Mouse (Mus musculus) adrenal gland (tissue): Measurements from ENCODE around the gene Elob.

Experiments
- intact Hi-C: fragments of 180-260 bp; cut with DNase I; formaldehyde crosslinking; loops from one replicate; pipeline ENCODE4 v1.15.1; 2025
- long read RNA-seq, 2 experiments: library from polyadenylated mRNA; unstranded; transcript quantifications; one replicate each; pipeline ENCODE4 v2.0.0; 2020; ENCODE audit warnings: borderline replicate concordance in 1 of 2; ENCODE audit not compliant: insufficient replicate concordance in 1 of 2

The Elob gene
- long read RNA-seq, experiment 1, transcript Elob-204 (4 exons, 414 nt): minor isoform, 13 of 499 reads
- long read RNA-seq, experiment 1, transcript Elob-205 (5 exons, 578 nt): minor isoform, 10 of 499 reads
- long read RNA-seq, experiment 1, transcript Elob-201 (4 exons, 537 nt): major isoform, 405 of 499 reads
- long read RNA-seq, experiment 1, transcript Elob-202 (3 exons, 581 nt): minor isoform, 69 of 499 reads
- long read RNA-seq, experiment 1, partial matches to known transcripts: 0 of 499 reads
- long read RNA-seq, experiment 1, other reads (novel, unspliced or antisense): 2 of 499 reads
- long read RNA-seq, experiment 2, transcript Elob-204 (4 exons, 414 nt): minor isoform, 12 of 556 reads
- long read RNA-seq, experiment 2, transcript Elob-205 (5 exons, 578 nt): minor isoform, 6 of 556 reads
- long read RNA-seq, experiment 2, transcript Elob-202 (3 exons, 581 nt): minor isoform, 78 of 556 reads
- long read RNA-seq, experiment 2, transcript Elob-201 (4 exons, 537 nt): major isoform, 456 of 556 reads
- long read RNA-seq, experiment 2, partial matches to known transcripts: 1 of 556 reads
- long read RNA-seq, experiment 2, other reads (novel, unspliced or antisense): 3 of 556 reads

DNA sequence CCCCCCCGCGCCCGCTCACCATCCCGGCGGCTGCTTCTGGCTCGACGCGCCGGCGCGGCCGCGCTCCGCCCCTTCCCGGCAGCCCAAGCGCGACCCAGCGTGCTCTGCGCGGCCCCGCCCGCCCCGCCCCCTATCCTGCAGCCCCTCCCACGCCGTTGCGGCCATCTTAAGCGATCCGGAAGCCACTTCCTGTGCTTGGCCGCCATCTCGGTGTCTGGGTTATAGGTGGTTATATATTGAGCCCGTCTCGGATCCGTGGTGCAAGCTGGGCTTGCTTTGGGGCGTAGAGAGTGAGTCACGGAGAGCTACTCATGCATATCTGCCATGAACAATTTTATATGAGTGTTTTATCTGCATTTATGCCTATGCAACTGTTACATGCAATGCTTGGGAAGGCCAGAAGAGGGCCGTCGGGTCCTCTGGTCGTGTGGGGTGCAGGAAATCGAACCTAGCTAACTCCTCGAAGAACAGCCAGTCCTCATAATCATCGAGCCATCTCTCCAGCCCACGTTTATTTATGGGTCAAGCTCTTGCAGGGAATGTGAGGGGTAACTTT, at the start of gene Elob:
Gene Elob (minus strand): TSS at position 73 of the 556 bp plus-strand sequence.
- intact Hi-C loops: no loop called here

DNA sequence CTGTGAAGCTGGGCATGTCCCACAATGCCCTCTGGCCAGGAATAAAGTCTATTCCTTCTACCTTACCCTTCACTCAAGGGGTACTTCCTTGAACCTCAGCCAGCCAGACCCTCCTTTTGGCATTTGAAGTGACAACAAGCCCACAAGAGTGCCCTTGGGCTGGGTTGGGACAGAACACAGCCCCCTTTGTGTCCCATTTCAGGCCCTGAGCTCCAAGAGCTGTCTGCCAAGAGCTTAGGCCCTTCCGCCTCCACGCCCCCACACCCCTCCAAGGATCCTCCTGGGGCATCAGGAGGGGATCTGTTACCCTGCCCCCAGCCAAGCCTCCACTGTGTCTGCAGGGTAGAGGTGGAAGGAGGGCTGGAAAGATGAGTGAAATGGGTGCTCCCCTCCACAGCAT, 48.2 kb upstream of the Elob start:
- intact Hi-C loops: no loop called here

GRCm38 (mm10) chr17:23876741-23877140, 47.8 kb upstream of the Elob start:
- intact Hi-C loops: no loop called here

DNA sequence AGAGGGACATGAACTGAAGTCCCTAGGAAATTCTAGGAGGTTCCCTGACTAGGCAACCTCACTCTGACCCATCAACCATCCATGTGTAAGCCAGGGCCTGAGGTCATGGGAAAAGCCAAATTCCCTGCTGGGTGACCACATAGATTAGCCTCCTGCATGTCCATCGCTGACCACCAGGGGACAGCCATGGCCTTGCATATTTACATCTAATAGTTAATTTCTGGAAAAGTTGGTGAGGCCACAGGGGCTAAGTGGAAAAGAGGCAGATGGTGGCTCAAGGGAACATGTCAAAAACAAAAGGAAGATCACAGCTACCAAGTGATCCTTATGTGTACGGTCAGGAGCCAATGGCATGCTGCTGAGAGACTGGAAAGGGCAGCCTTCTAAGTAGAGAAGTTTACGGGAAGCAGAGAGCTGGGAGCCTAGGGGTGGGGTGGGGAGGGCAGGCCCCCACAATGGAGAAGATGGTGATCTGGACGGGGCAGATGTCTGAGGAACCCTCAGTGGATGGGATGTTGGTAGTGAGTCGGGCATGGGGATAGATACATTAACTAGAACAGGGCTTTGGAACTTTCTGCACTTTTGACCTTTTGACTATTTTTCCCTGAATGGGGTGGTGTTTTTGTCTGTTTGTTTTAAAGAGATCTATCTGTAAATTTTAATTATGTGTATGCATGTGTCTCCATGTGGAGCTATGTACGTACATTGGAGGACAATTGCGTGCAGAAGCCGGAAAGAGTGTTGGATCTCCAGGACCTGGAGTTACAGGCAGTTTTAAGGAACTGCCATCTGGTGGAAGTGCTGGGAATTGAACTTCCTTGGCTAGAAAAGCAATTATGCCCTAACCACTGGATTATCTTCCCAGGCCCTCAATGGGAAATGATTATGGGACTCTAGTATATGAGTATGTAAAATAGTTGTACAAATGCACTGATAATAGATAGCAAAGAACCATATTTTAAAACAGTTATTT, 45.2 kb upstream of the Elob start:
- intact Hi-C loops: loop anchor here (2.0 kb wide), 1 partner anchor 87 kb away; no protein-coding TSS in a partner anchor

DNA sequence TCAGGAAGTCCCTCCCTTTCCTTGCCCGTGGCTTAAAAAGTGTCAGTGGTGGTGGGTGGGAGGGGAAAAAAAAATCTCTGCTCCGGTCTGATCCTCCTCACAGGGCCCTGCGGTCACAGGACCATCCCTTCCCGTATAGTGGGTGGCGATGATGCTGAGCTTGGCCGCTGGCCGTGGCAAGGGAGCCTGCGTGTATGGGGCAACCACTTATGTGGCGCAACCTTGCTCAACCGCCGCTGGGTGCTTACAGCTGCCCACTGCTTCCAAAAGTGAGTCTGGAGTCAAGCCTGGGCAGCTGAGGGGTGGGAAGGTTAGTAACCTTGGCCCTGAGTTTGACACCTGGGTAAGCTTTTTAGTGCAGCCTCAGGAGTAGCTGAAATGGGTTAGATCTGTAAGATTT, 39.6 kb upstream of the Elob start:
- intact Hi-C loops: no loop called here

DNA sequence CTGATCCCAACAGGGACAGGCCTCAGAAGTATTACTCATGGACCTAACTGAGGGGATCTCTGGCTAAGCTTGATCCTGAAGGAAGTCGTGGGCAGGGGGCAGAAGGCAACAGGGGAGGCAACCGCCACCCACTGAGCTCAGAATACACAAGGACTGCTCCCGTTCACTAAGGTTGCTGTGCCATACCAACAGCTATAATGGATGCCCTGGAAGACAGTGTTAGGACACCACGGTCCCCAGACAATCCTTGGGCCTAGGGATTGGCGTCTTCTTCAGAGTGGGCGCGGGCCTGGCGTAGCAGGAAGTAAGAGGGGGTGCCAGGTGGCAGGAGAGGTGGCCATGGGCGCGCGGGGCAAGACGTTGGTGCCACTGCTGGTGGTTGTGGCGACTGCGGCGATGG, 38.8 kb upstream of the Elob start, which contains the start of gene Prss21:
Gene Prss21 (plus strand): TSS at position 301 of the 400 bp plus-strand sequence.
- intact Hi-C loops: no loop called here

DNA sequence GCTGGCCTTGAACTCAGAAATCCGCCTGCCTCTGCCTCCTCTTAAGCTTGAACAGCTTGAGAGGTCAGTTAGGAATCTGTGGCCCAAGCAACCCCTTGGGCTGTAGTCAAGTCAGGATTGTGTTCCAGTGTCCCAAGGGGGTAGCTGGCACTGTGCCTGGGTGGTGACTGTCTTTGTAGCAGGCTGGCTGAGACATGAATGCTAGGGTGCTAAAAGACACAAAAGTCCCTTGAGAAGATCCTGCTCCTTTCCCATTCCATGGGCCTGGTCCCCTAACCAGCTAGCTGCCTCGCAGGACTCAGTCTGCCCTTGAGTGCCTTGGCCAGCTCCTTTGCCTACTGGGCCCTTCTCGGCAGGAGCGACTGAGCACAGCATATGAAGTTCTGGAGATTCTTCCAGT, 34.0 kb upstream of the Elob start:
- intact Hi-C loops: no loop called here

- intact Hi-C loops: no loop called here
Measured at GRCm38 (mm10) chr17:23857913-23858312, 29.0 kb upstream of the Elob start.

GRCm38 (mm10) chr17:23857193-23857592, 28.3 kb upstream of the Elob start:
- intact Hi-C loops: no loop called here

- intact Hi-C loops: no loop called here
Measured at GRCm38 (mm10) chr17:23854229-23854765, 25.4 kb upstream of the Elob start.

- intact Hi-C loops: loop anchor here (2.0 kb wide), 1 partner anchor 108 kb away; no protein-coding TSS in a partner anchor
Measured at GRCm38 (mm10) chr17:23853292-23853691, 24.4 kb upstream of the Elob start.

DNA sequence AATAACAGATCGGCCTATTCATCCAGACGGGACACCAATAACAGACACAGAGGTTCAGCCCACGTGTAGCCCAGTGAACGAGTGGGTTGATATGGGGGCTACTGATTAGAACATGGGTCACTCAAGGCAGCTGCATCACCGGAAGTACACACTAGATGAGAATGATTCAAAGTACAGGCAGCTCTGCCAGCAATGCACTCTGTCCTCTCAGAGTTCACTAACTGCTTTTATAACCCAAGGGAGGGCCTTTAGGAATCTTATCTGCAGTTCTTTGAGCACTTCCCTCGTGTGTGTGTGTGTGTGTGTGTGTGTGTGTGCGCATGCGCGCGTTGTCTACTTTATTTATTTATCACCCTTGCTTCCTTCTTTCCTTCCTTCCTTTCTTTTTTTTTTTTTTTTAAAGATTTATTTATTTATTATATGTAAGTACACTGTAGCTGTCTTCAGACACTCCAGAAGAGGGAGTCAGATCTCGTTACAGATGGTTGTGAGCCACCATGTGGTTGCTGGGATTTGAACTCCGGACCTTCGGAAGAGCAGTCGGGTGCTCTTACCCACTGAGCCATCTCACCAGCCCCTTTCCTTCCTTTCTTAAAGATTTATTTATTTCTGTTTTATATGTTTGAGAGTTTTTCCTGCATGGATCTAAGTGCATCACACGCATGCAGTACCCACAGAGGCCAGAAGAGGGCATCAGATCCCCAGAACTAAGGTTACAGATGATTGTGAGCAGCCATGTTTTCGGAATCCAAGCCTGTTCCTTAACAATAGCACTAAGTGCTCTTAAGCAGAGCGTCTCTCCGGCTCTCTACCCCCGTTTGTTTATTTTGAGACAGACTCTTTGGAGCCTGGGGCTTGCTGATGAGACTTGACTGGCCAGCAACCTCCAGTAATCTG, 22.2 kb upstream of the Elob start:
- intact Hi-C loops: no loop called here

DNA sequence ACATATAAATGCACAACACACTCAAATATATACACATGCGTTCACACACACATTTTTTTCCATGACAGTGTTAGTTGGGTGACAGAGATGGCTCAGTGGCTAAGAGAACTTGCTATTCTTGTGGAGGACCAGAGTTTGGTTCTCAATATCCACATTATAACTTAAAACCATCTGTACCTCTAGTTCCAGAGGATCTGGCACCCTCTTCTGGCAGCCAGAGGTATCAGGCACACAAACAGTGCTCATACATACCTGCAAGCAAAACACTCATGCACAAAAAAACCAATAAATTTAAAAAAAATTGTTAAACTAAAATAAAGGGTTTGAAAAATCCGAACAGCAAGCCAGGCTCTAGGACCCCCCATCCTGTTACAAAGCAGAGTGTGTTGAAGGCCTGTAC, 21.1 kb upstream of the Elob start:
- intact Hi-C loops: no loop called here

- intact Hi-C loops: loop anchor here (5.0 kb wide), 1 partner anchor 72 kb away; the partner anchor contains the start of gene Flywch1
Measured at GRCm38 (mm10) chr17:23843812-23844273, 14.9 kb upstream of the Elob start, which contains the start of the genes Prss32 and Prss41. Gene Prss32 (plus strand): TSS chr17:23843855. Gene Prss41 (minus strand): TSS chr17:23844172.

- intact Hi-C loops: loop anchor here (5.0 kb wide), 1 partner anchor 71 kb away; the partner anchor contains the start of gene Flywch1
Measured at GRCm38 (mm10) chr17:23843141-23843811, 14.3 kb upstream of the Elob start.

DNA sequence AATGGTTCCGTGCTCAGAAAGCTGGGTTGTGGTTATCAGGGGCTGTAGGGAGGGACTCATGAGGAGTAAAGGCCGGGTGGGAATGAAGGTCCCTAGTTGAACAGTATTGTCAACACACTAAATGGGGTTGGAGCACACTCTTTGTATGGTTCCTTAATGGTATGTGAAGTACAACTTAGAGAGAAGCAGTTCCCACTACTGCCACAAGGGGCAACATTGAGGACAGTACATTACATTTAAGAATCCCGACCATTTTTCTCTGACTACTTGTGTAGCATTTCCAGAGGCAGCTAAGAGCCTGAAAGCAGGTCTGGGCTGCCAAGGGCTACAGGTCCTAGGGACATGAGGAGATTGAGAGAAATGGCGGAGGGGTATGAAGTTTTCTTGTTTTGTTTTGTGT, 12.2 kb upstream of the Elob start:
- intact Hi-C loops: loop anchor here (5.0 kb wide), 1 partner anchor 69 kb away; the partner anchor contains the start of gene Flywch1

DNA sequence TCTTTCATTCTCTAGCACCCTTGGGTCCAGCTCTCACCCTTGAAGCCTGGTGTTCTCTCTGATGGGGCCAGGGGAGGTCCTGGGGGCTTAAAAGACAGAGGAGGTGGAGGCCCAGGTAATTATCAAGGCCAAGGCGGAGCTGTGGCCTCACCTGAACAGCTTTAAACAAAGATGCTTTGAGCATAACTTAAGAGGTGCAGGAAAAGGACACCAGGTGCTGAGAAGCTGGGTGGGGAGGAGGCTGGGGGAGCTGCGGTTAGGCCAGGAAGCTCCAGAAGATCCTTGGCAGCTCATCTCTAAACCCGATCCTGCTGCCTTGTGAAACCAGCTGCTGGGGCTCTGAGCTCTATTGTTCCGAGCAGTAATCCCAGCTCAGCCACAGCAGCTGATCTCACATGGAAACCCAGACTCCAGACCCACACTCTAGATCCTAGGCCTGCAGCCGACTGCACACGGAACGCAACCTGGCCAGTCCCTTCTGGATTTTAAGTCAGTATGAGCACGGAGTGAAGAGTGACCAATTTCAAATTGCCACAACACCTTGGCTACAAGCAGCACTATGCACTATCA, 7.2 kb upstream of the Elob start, which contains the start of gene Prss33:
Gene Prss33 (minus strand): TSS at position 51 of the 570 bp plus-strand sequence.
- intact Hi-C loops: no loop called here

DNA sequence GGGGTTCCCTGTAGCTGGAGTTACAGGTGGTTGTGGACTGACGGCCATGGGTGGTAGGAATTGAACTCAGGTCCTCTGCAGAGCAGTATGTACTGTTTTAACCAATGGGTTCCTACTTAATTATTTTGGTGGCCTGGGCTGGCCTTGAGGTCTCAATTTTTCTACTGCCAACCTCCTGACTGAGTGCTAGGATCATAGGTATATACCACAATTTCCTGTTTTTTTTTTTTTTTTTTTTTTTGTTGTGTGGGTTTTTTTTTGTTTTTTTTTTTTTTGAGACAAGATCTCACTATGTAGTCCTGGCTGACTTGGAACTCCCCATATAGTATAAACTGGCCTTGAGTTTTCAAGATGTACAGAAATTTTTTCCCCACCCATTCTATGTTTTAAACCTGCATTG, 2.3 kb upstream of the Elob start:
- intact Hi-C loops: no loop called here
